In the genomic region with DNA sequence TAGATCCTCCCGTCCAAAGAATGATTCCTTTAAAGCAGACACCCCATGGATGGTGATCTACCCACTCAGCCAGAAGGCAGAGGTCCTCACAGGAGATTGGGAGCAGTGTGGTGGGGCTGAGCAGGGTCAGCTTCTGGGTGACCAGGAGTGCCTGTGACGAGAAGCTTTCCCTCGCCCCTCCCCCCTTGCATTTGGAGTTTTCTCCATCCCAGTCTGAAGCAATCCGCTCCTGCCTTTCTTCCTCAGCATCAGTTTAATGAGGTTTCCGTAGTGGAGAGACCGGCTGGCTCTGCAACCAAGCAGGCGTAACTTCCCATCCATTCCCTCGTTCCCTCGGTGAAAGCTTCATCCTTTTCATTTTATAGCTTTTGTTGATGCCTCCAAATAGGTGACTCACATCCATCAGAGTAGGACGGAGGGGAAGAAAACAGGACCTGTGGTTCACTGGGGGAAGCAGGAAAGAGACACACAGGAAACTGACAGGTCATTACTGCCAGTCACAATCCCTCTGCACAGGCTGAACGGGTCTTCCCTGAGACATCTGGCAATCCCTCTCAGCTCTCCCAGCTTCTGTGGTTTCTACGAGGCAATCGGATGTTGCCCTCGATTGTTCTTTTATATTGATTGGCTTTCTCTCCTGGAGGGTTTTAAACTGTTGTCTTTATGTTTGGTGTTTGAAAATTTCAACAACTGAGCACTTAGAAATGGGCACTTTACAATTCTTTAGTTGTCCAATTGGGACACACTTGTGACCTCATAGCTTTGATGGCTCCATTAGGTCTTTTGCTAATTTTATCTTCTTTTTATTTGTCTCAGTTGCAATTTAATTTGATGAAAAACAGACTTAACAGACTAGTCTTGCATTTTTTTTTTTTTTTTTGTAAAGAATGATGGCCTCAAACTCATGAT, we compare ENCODE assay signal across 12 mouse cellular contexts.
DNase-seq lines count a peak whose midpoint lies in the region; ATAC-seq lines count a peak whose summit lies in the region.
"Had no signal": no experiment of that assay in that cellular context is flagged by ENCODE, and none has a peak within 500 bp of the region (broad histone marks: within the 10 kb centered on the region; RNA-seq: fewer than 3 reads in every experiment).

No protein-coding gene starts in this region.

- 23% methylated on average over 14 of the region's 14 CpGs for WGBS in limb, embryonic 11.5 days
- WGBS in midbrain, embryonic 15.5 days: 28% methylated on average over 14 of the region's 14 CpGs

- H3K4me2 ChIP-seq in limb, embryonic 11.5 days (ENCODE audit: low read depth, severe bottlenecking): peak overlapping the region; percentile 27; the same call in 1 of the 2 replicates
- H3K4me2 ChIP-seq in midbrain, embryonic 15.5 days: no peak overlapping the region; the same call in 1 of the 2 replicates

- H3K9ac ChIP-seq in limb, embryonic 11.5 days (ENCODE audit: low read length): peak overlapping the region; percentile 18; the same call in 1 of the 2 replicates
- no peak overlapping the region for H3K9ac ChIP-seq in midbrain, embryonic 15.5 days

- H3K4me3 ChIP-seq in limb, embryonic 11.5 days (ENCODE audit: low read depth, low read length): no peak overlapping the region
- H3K4me3 ChIP-seq in midbrain, embryonic 15.5 days: no peak overlapping the region
- H3K4me3 ChIP-seq: layer of hippocampus, adult 2 months had no signal

- peak; percentile 34; the same call in 1 of the 2 replicates for ATAC-seq in frontal cortex, adult (ENCODE audit: low TSS enrichment)
- ATAC-seq in limb, embryonic 11.5 days (ENCODE audit: insufficient number of reproducible peaks, low FRiP score, low TSS enrichment, low read depth): no peak
- peak; percentile 44; the same call in 1 of the 2 replicates for ATAC-seq in midbrain, embryonic 15.5 days (replicated peaks)

- no peaks in the 10 kb centered on the region for H3K36me3 ChIP-seq in limb, embryonic 11.5 days (ENCODE audit: control insufficient read depth, insufficient read depth, low read length)
- no peaks in the 10 kb centered on the region for H3K36me3 ChIP-seq in midbrain, embryonic 15.5 days (replicated peaks)

- DNase-seq in frontal cortex, postnatal 10 days (ENCODE audit: low spot score in 2 of 2): no peak
- peak; percentile 6 for DNase-seq in brain, adult 2 months (ENCODE audit: low read depth, low spot score)
- DNase-seq in limb, embryonic 11.5 days (ENCODE audit: low spot score): peak; percentile 35
- DNase-seq in lung, postnatal 14 days: no peak
- DNase-seq in cerebellum, postnatal 36 days: no peak
- no peak for DNase-seq in right cerebral cortex, postnatal 10 days (ENCODE audit: low spot score in 2 of 2)
- DNase-seq: cerebellum, postnatal 14 days; spleen, adult 18-20 months had no signal

- no peak overlapping the region for H3K27ac ChIP-seq in limb, embryonic 11.5 days (replicated peaks; ENCODE audit: low read depth, low read length)
- H3K27ac ChIP-seq in midbrain, embryonic 15.5 days: no peak overlapping the region
- H3K27ac ChIP-seq: layer of hippocampus, adult 2 months; macrophage had no signal

- no peaks in the 10 kb centered on the region for H3K9me3 ChIP-seq in limb, embryonic 11.5 days (ENCODE audit: control insufficient read depth, low read length)
- no peaks in the 10 kb centered on the region for H3K9me3 ChIP-seq in midbrain, embryonic 15.5 days

- H3K27me3 ChIP-seq in limb, embryonic 11.5 days (ENCODE audit: control insufficient read depth, insufficient read depth, low read length): no peaks in the 10 kb centered on the region
- H3K27me3 ChIP-seq in midbrain, embryonic 15.5 days (replicated peaks): no peaks in the 10 kb centered on the region

- H3K4me1 ChIP-seq in limb, embryonic 11.5 days (ENCODE audit: control insufficient read depth, insufficient read depth, low read length): no peaks in the 10 kb centered on the region; the same call in 1 of the 2 replicates
- peaks cover 10% of the 10 kb centered on the region for H3K4me1 ChIP-seq in midbrain, embryonic 15.5 days

Comparison
In these comparisons a context has a peak if more than half of its experiments do, and no peak if none do; other contexts are left out.
1. DNase-seq: peak in brain, adult 2 months (single experiment) and limb, embryonic 11.5 days (single experiment); none in frontal cortex, postnatal 10 days (0 of 2), lung, postnatal 14 days (single experiment), cerebellum, postnatal 36 days (0 of 2) and right cerebral cortex, postnatal 10 days (0 of 2).